Mouse (Mus musculus): ENCODE measurements around the gene Mta2. TPM values are rescaled to one million over a fixed set of nuclear protein-coding genes. Genes with fewer than 3 reads are reported as not detected.

The Mta2 gene
- polyA plus RNA-seq, 1 experiment from 2014 or later = 192 TPM

- Histone ChIP-seq H3K4me2 (replicated peaks) (no peak overlapping the region), H3K9me3 (no peaks in the 10 kb centered on the region), H3K27me3 (no peaks in the 10 kb centered on the region), H3K36me3 (peaks cover 90% of the 10 kb centered on the region), H3K4me3 (no peak overlapping the region), H3K27ac (replicated peaks) (no peak overlapping the region), H3K4me1 (0 out of 2 replicates have a peak, but pooled peaks cover 3% of the 10 kb centered on the region), H3K9ac (replicated peaks) (no peak overlapping the region)
- ATAC-seq (ENCODE audit: low FRiP score, low read depth) = peak; percentile 67; the same call in 1 of the 2 replicates
- WGBS = 52% methylated on average over 3 of the region's 3 CpGs
These were observed 34.9 kb downstream of the Mta2 start for GRCm38 (mm10) chr19:8976535-8976934.

GRCm38 (mm10) chr19:8980771-8981170 is 39.1 kb downstream of the Mta2 start:
- Histone ChIP-seq H3K4me3 (no peak overlapping the region), H3K27me3 (peaks cover 2% of the 10 kb centered on the region; the same call in 1 of the 2 replicates), H3K9ac (replicated peaks) (no peak overlapping the region), H3K9me3 (no peaks in the 10 kb centered on the region), H3K27ac (replicated peaks) (no peak overlapping the region), H3K36me3 (peaks cover 48% of the 10 kb centered on the region), H3K4me1 (peaks cover 33% of the 10 kb centered on the region), H3K4me2 (replicated peaks) (no peak overlapping the region)
- no peak for ATAC-seq (ENCODE audit: low FRiP score, low read depth)
- WGBS = 54% methylated on average over 5 of the region's 5 CpGs

- Histone ChIP-seq H3K36me3 (peaks cover 40% of the 10 kb centered on the region), H3K9me3 (no peaks in the 10 kb centered on the region), H3K27ac (replicated peaks) (no peak overlapping the region), H3K9ac (replicated peaks) (no peak overlapping the region), H3K4me1 (peaks cover 33% of the 10 kb centered on the region), H3K4me2 (replicated peaks) (no peak overlapping the region), H3K4me3 (no peak overlapping the region), H3K27me3 (peaks cover 5% of the 10 kb centered on the region; the same call in 1 of the 2 replicates)
- no peak for ATAC-seq (ENCODE audit: low FRiP score, low read depth)
- WGBS = 81% methylated on average over 2 of the region's 2 CpGs
These were observed 39.9 kb downstream of the Mta2 start for GRCm38 (mm10) chr19:8981450-8982168.

- no peak for ATAC-seq (ENCODE audit: low FRiP score, low read depth)
- H3K4me2 ChIP-seq (replicated peaks) = no peak overlapping the region
- no peaks in the 10 kb centered on the region for H3K9me3 ChIP-seq
- H3K9ac ChIP-seq (replicated peaks) = no peak overlapping the region
- H3K36me3 ChIP-seq = peaks cover 31% of the 10 kb centered on the region
- H3K4me3 ChIP-seq = no peak overlapping the region
- peaks cover 33% of the 10 kb centered on the region for H3K4me1 ChIP-seq
- no peak overlapping the region for H3K27ac ChIP-seq (replicated peaks)
- 58% methylated on average over 5 of the region's 5 CpGs for WGBS
- H3K27me3 ChIP-seq = peaks cover 6% of the 10 kb centered on the region
These were observed 40.9 kb downstream of the Mta2 start for GRCm38 (mm10) chr19:8982303-8983149.

GRCm38 (mm10) chr19:8983150-8983650 is 41.5 kb downstream of the Mta2 start:
- H3K36me3 ChIP-seq = peaks cover 24% of the 10 kb centered on the region
- H3K4me3 ChIP-seq = no peak overlapping the region
- no peak overlapping the region for H3K9ac ChIP-seq (replicated peaks)
- peak overlapping the region; percentile 52; the same call in 1 of the 2 replicates for H3K27ac ChIP-seq (replicated peaks)
- 53% methylated on average over 4 of the region's 4 CpGs for WGBS
- H3K4me2 ChIP-seq (replicated peaks) = no peak overlapping the region
- H3K9me3 ChIP-seq = no peaks in the 10 kb centered on the region
- ATAC-seq (ENCODE audit: low FRiP score, low read depth) = no peak
- H3K4me1 ChIP-seq = peaks cover 33% of the 10 kb centered on the region
- peaks cover 12% of the 10 kb centered on the region for H3K27me3 ChIP-seq

- no peaks in the 10 kb centered on the region for H3K9me3 ChIP-seq
- peak; percentile 88 for ATAC-seq (ENCODE audit: low FRiP score, low read depth)
- H3K9ac ChIP-seq (replicated peaks) = 0 out of 2 replicates have a peak overlapping the region, but pooled peaks have one; percentile 34
- H3K27ac ChIP-seq (replicated peaks) = peak overlapping the region; percentile 68
- WGBS = 3% methylated on average over 7 of the region's 7 CpGs
- peaks cover 42% of the 10 kb centered on the region for H3K4me1 ChIP-seq
- peak overlapping the region; percentile 42 for H3K4me2 ChIP-seq (replicated peaks)
- peaks cover 24% of the 10 kb centered on the region for H3K27me3 ChIP-seq
- H3K4me3 ChIP-seq = no peak overlapping the region
- peaks cover 13% of the 10 kb centered on the region for H3K36me3 ChIP-seq
These were observed 42.7 kb downstream of the Mta2 start for GRCm38 (mm10) chr19:8984255-8984868.

- 77% methylated on average over 5 of the region's 5 CpGs for WGBS
- no peak for ATAC-seq (ENCODE audit: low FRiP score, low read depth)
- peaks cover 39% of the 10 kb centered on the region for H3K27me3 ChIP-seq
- H3K9ac ChIP-seq (replicated peaks) = no peak overlapping the region
- H3K27ac ChIP-seq (replicated peaks) = no peak overlapping the region
- no peak overlapping the region for H3K4me2 ChIP-seq (replicated peaks)
- H3K4me3 ChIP-seq = no peak overlapping the region
- 0 out of 2 replicates have a peak, but pooled peaks cover 3% of the 10 kb centered on the region for H3K36me3 ChIP-seq
- H3K9me3 ChIP-seq = no peaks in the 10 kb centered on the region
- H3K4me1 ChIP-seq = peaks cover 58% of the 10 kb centered on the region
These were observed 44.2 kb downstream of the Mta2 start for GRCm38 (mm10) chr19:8985891-8986290.

GRCm38 (mm10) chr19:8987816-8988215 is 46.1 kb downstream of the Mta2 start:
- no peak for ATAC-seq (ENCODE audit: low FRiP score, low read depth)
- peaks cover 50% of the 10 kb centered on the region for H3K27me3 ChIP-seq
- peaks cover 54% of the 10 kb centered on the region for H3K4me1 ChIP-seq
- H3K9ac ChIP-seq (replicated peaks) = no peak overlapping the region
- 56% methylated on average over 2 of the region's 2 CpGs for WGBS
- H3K27ac ChIP-seq (replicated peaks) = no peak overlapping the region
- H3K4me3 ChIP-seq = no peak overlapping the region
- H3K36me3 ChIP-seq = no peaks in the 10 kb centered on the region
- H3K9me3 ChIP-seq = no peaks in the 10 kb centered on the region
- H3K4me2 ChIP-seq (replicated peaks) = no peak overlapping the region

GRCm38 (mm10) chr19:8988346-8989065 is 46.8 kb downstream of the Mta2 start:
- H3K27me3 ChIP-seq = peaks cover 53% of the 10 kb centered on the region
- WGBS = 13% methylated on average over 15 of the region's 15 CpGs

GRCm38 (mm10) chr19:8989066-8989566 is 47.4 kb downstream of the Mta2 start, which contains the start of gene Ahnak:
Gene Ahnak, plus strand, starts transcription at chr19:8989284.
- peak; percentile 32 for ATAC-seq (ENCODE audit: low FRiP score, low read depth)
- Histone ChIP-seq H3K36me3 (no peaks in the 10 kb centered on the region), H3K4me3 (peak within 1 kb of the TSS; percentile 53), H3K27me3 (peaks cover 53% of the 10 kb centered on the region), H3K4me1 (peaks cover 41% of the 10 kb centered on the region), H3K27ac (replicated peaks) (0 out of 2 replicates have a peak within 1 kb of the TSS, but pooled peaks have one; percentile 15), H3K4me2 (replicated peaks) (peak within 1 kb of the TSS; percentile 95), H3K9me3 (no peaks in the 10 kb centered on the region), H3K9ac (replicated peaks) (peak within 1 kb of the TSS; percentile 62)
- under 1% methylated on average over 40 of the region's 42 CpGs for WGBS

More at GRCm38 (mm10) chr19:8988346-8989065, 46.8 kb downstream of the Mta2 start:
- H3K9me3 ChIP-seq = no peaks in the 10 kb centered on the region
- ATAC-seq (ENCODE audit: low FRiP score, low read depth) = no peak
- H3K36me3 ChIP-seq = no peaks in the 10 kb centered on the region
- peaks cover 47% of the 10 kb centered on the region for H3K4me1 ChIP-seq
- H3K4me2 ChIP-seq (replicated peaks) = peak overlapping the region; percentile 95
- peak overlapping the region; percentile 53 for H3K4me3 ChIP-seq
- no peak overlapping the region for H3K27ac ChIP-seq (replicated peaks)
- H3K9ac ChIP-seq (replicated peaks) = no peak overlapping the region
